Comparison of ENCODE assay signal across 8 mouse cellular contexts in genomic region chr6:83068706-83069487, GRCm38 (mm10). TPM values are rescaled to one million over a fixed set of nuclear protein-coding genes. Genes with fewer than 3 reads are reported as not detected.
DNase-seq lines count a peak whose midpoint lies in the region; ATAC-seq and TF ChIP-seq lines count a peak whose summit lies in the region.
"Had no signal": no experiment of that assay in that cellular context is flagged by ENCODE, and none has a peak within 500 bp of the region (broad histone marks: within the 10 kb centered on the region; RNA-seq: fewer than 3 reads in every experiment).

No protein-coding gene starts in this region.

- peak overlapping the region; percentile 31; the same call in 1 of the 2 replicates for H3K4me3 ChIP-seq in lung, postnatal 0 days (ENCODE audit: low read depth, low read length)
- 0 out of 2 replicates have a peak overlapping the region, but pooled peaks have one; percentile 9 for H3K4me3 ChIP-seq in forebrain, postnatal 0 days (ENCODE audit: low read depth, low read length)
- H3K4me3 ChIP-seq in liver, embryonic 12.5 days, result peak overlapping the region; percentile 32
- H3K4me3 ChIP-seq in stomach, postnatal 0 days (ENCODE audit: low read depth, low read length), result peak overlapping the region; percentile 28

- no peak for TF ChIP-seq EP300 in lung, postnatal 0 days (IDR thresholded peaks at IDR 0.05)
- TF ChIP-seq EP300 in stomach, postnatal 0 days (optimal IDR thresholded peaks at IDR 0.05), result no peak

- no peak overlapping the region for H3K27ac ChIP-seq in lung, postnatal 0 days (ENCODE audit: low read length)
- H3K27ac ChIP-seq in forebrain, postnatal 0 days (ENCODE audit: low read depth, low read length), result no peak overlapping the region
- H3K27ac ChIP-seq in liver, embryonic 12.5 days, result no peak overlapping the region
- no peak overlapping the region for H3K27ac ChIP-seq in stomach, postnatal 0 days (replicated peaks)

- ATAC-seq in lung, postnatal 0 days, result peak; percentile 41; the same call in 1 of the 2 replicates
- ATAC-seq in forebrain, postnatal 0 days, result no peak
- ATAC-seq in liver, embryonic 12.5 days, result no peak
- ATAC-seq in stomach, postnatal 0 days (ENCODE audit: low FRiP score, low TSS enrichment), result peak; percentile 24; the same call in 1 of the 2 replicates

- TF ChIP-seq CTCF in lung, postnatal 0 days (IDR thresholded peaks at IDR 0.05), result no peak
- TF ChIP-seq CTCF in forebrain, postnatal 0 days (IDR thresholded peaks at IDR 0.05; ENCODE audit: low read depth), result no peak
- 0 out of 2 replicates have a peak, but pooled peaks have one; percentile 25 for TF ChIP-seq CTCF in stomach, postnatal 0 days (IDR thresholded peaks at IDR 0.05; ENCODE audit: low read depth)

- H3K36me3 ChIP-seq in lung, postnatal 0 days (ENCODE audit: insufficient read depth, low read length), result no peaks in the 10 kb centered on the region
- no peaks in the 10 kb centered on the region for H3K36me3 ChIP-seq in forebrain, postnatal 0 days (ENCODE audit: insufficient read depth)
- H3K36me3 ChIP-seq in liver, embryonic 12.5 days, result no peaks in the 10 kb centered on the region
- no peaks in the 10 kb centered on the region for H3K36me3 ChIP-seq in stomach, postnatal 0 days (ENCODE audit: control insufficient read depth, insufficient read depth, low read length)

- no peak overlapping the region for H3K9ac ChIP-seq in lung, postnatal 0 days (replicated peaks; ENCODE audit: low read depth)
- H3K9ac ChIP-seq in forebrain, postnatal 0 days, result no peak overlapping the region
- H3K9ac ChIP-seq in liver, embryonic 12.5 days, result no peak overlapping the region; the same call in 1 of the 2 replicates
- no peak overlapping the region for H3K9ac ChIP-seq in stomach, postnatal 0 days (ENCODE audit: low read length)

- WGBS in lung, postnatal 0 days, result 1% methylated on average over 80 of the region's 81 CpGs
- 2% methylated on average over 81 of the region's 81 CpGs for WGBS in forebrain, postnatal 0 days
- 2% methylated on average over 81 of the region's 81 CpGs for WGBS in liver, embryonic 12.5 days (ENCODE audit: insufficient replicate concordance)
- WGBS in stomach, postnatal 0 days, result 1% methylated on average over 81 of the region's 81 CpGs

- H3K4me2 ChIP-seq in lung, postnatal 0 days (replicated peaks; ENCODE audit: low read depth, low read length), result peak overlapping the region; percentile 55
- H3K4me2 ChIP-seq in forebrain, postnatal 0 days (ENCODE audit: low read depth), result no peak overlapping the region
- peak overlapping the region; percentile 53 for H3K4me2 ChIP-seq in liver, embryonic 12.5 days
- peak overlapping the region; percentile 49 for H3K4me2 ChIP-seq in stomach, postnatal 0 days (replicated peaks; ENCODE audit: low read depth)

- peaks cover 3% of the 10 kb centered on the region; the same call in 1 of the 2 replicates for H3K4me1 ChIP-seq in lung, postnatal 0 days (ENCODE audit: insufficient read depth, low read depth, low read length)
- H3K4me1 ChIP-seq in forebrain, postnatal 0 days (ENCODE audit: insufficient read depth), result no peaks in the 10 kb centered on the region
- peaks cover 33% of the 10 kb centered on the region for H3K4me1 ChIP-seq in liver, embryonic 12.5 days
- H3K4me1 ChIP-seq in stomach, postnatal 0 days (replicated peaks; ENCODE audit: control insufficient read depth, insufficient read depth), result no peaks in the 10 kb centered on the region

- peaks cover 80% of the 10 kb centered on the region for H3K27me3 ChIP-seq in lung, postnatal 0 days (replicated peaks; ENCODE audit: insufficient read depth, low read length)
- peaks cover 60% of the 10 kb centered on the region for H3K27me3 ChIP-seq in forebrain, postnatal 0 days (ENCODE audit: insufficient read depth, low read length)
- H3K27me3 ChIP-seq in liver, embryonic 12.5 days (replicated peaks), result peaks cover 100% of the 10 kb centered on the region
- peaks cover 44% of the 10 kb centered on the region for H3K27me3 ChIP-seq in stomach, postnatal 0 days (ENCODE audit: control insufficient read depth, insufficient read depth, low read length)

- no peaks in the 10 kb centered on the region for H3K9me3 ChIP-seq in lung, postnatal 0 days (ENCODE audit: low read length)
- H3K9me3 ChIP-seq in forebrain, postnatal 0 days (ENCODE audit: low read length), result no peaks in the 10 kb centered on the region
- H3K9me3 ChIP-seq in liver, embryonic 12.5 days (replicated peaks), result no peaks in the 10 kb centered on the region
- no peaks in the 10 kb centered on the region for H3K9me3 ChIP-seq in stomach, postnatal 0 days (ENCODE audit: control insufficient read depth, low read length)

- peak; percentile 26 for DNase-seq in lung, postnatal 0 days (ENCODE audit: low spot score)
- DNase-seq in lung, adult 18-20 months, result no peak
- DNase-seq in forebrain, postnatal 0 days, result no peak
- DNase-seq in stomach, postnatal 0 days (ENCODE audit: low spot score), result peak; percentile 41
- DNase-seq in adrenal gland, adult 2 months, result no peak
- no peak for DNase-seq in testis, postnatal 10 days (ENCODE audit: low spot score)
- DNase-seq: adrenal gland, postnatal 10 days had no signal

RNA-seq across cellular contexts. Expression of gene Tlx2, which starts 1.2 kb away (rescaled TPM):
- polyA plus RNA-seq in lung, postnatal 0 days (2015; fragmentation: Nextera tagmentation; extraction: Ambion mirVana), result not detected in 2 replicates
- total RNA-seq in forebrain, postnatal 0 days (2014; rRNA removed), result not detected in 2 replicates
- not detected in 2 replicates for polyA plus RNA-seq in forebrain, postnatal 0 days (2015; fragmentation: Nextera tagmentation; extraction: Ambion mirVana)
- polyA plus RNA-seq in liver, embryonic 12.5 days (2016; fragmentation: Nextera tagmentation; extraction: Ambion mirVana), result 0.11 and 0.42 TPM in 2 replicates
- polyA plus RNA-seq in stomach, postnatal 0 days (2015; fragmentation: Nextera tagmentation; extraction: Ambion mirVana), result 2.4 TPM in 2 replicates
- total RNA-seq in adrenal gland, adult 2 months (2021), result 10 to 100 TPM in 1 of 2 experiments, 1 to 10 TPM in 1; 4.9 to 15.2 TPM
- polyA plus RNA-seq in adrenal gland, adult 2 months (2012; rRNA removed), result 48.7 and 64.4 TPM in 2 replicates

RNA-seq across cellular contexts. Expression of gene Pcgf1, which starts 8.8 kb away (rescaled TPM):
- 24.3 and 26.0 TPM in 2 replicates for polyA plus RNA-seq in lung, postnatal 0 days (2015; fragmentation: Nextera tagmentation; extraction: Ambion mirVana)
- total RNA-seq in forebrain, postnatal 0 days (2014; rRNA removed), result 16.1 and 18.8 TPM in 2 replicates
- polyA plus RNA-seq in forebrain, postnatal 0 days (2015; fragmentation: Nextera tagmentation; extraction: Ambion mirVana), result 30.7 and 30.8 TPM in 2 replicates
- 20.8 and 23.3 TPM in 2 replicates for polyA plus RNA-seq in liver, embryonic 12.5 days (2016; fragmentation: Nextera tagmentation; extraction: Ambion mirVana)
- polyA plus RNA-seq in stomach, postnatal 0 days (2015; fragmentation: Nextera tagmentation; extraction: Ambion mirVana), result 13.1 and 14.0 TPM in 2 replicates
- total RNA-seq in adrenal gland, adult 2 months (2021), result 10 to 100 TPM; 35.1 to 48.9 TPM
- 28.6 and 31.6 TPM in 2 replicates for polyA plus RNA-seq in adrenal gland, adult 2 months (2012; rRNA removed)

RNA-seq across cellular contexts. Expression of gene Dqx1, which starts 11.3 kb away (rescaled TPM):
- 1.9 and 2.4 TPM in 2 replicates for polyA plus RNA-seq in lung, postnatal 0 days (2015; fragmentation: Nextera tagmentation; extraction: Ambion mirVana)
- total RNA-seq in forebrain, postnatal 0 days (2014; rRNA removed), result 0.05 TPM in 1 of 2 replicates, not detected in the other
- 0.11 and 0.13 TPM in 2 replicates for polyA plus RNA-seq in forebrain, postnatal 0 days (2015; fragmentation: Nextera tagmentation; extraction: Ambion mirVana)
- 5.0 and 5.4 TPM in 2 replicates for polyA plus RNA-seq in liver, embryonic 12.5 days (2016; fragmentation: Nextera tagmentation; extraction: Ambion mirVana)
- polyA plus RNA-seq in stomach, postnatal 0 days (2015; fragmentation: Nextera tagmentation; extraction: Ambion mirVana), result 5.4 and 5.8 TPM in 2 replicates
- total RNA-seq in adrenal gland, adult 2 months (2021), result 1 to 10 TPM; 2.1 to 2.5 TPM
- polyA plus RNA-seq in adrenal gland, adult 2 months (2012; rRNA removed), result 2.6 and 2.7 TPM in 2 replicates

RNA-seq across cellular contexts. Expression of gene Htra2, which starts 13.8 kb away (rescaled TPM):
- polyA plus RNA-seq in lung, postnatal 0 days (2015; fragmentation: Nextera tagmentation; extraction: Ambion mirVana), result 50.5 and 55.5 TPM in 2 replicates
- 46.1 and 47.0 TPM in 2 replicates for total RNA-seq in forebrain, postnatal 0 days (2014; rRNA removed)
- polyA plus RNA-seq in forebrain, postnatal 0 days (2015; fragmentation: Nextera tagmentation; extraction: Ambion mirVana), result 75.1 and 81.0 TPM in 2 replicates
- polyA plus RNA-seq in liver, embryonic 12.5 days (2016; fragmentation: Nextera tagmentation; extraction: Ambion mirVana), result 147 and 154 TPM in 2 replicates
- 31.3 and 35.7 TPM in 2 replicates for polyA plus RNA-seq in stomach, postnatal 0 days (2015; fragmentation: Nextera tagmentation; extraction: Ambion mirVana)
- total RNA-seq in adrenal gland, adult 2 months (2021), result 10 to 100 TPM; 42.6 to 63.6 TPM
- polyA plus RNA-seq in adrenal gland, adult 2 months (2012; rRNA removed), result 74.2 and 89.8 TPM in 2 replicates

RNA-seq across cellular contexts. Expression of gene Aup1, which starts 14.6 kb away (rescaled TPM):
- polyA plus RNA-seq in lung, postnatal 0 days (2015; fragmentation: Nextera tagmentation; extraction: Ambion mirVana), result 201 and 205 TPM in 2 replicates
- total RNA-seq in forebrain, postnatal 0 days (2014; rRNA removed), result 85.9 and 146 TPM in 2 replicates
- polyA plus RNA-seq in forebrain, postnatal 0 days (2015; fragmentation: Nextera tagmentation; extraction: Ambion mirVana), result 126 and 129 TPM in 2 replicates
- 215 and 233 TPM in 2 replicates for polyA plus RNA-seq in liver, embryonic 12.5 days (2016; fragmentation: Nextera tagmentation; extraction: Ambion mirVana)
- 135 and 150 TPM in 2 replicates for polyA plus RNA-seq in stomach, postnatal 0 days (2015; fragmentation: Nextera tagmentation; extraction: Ambion mirVana)
- 100 to 1,000 TPM; 174 to 228 TPM for total RNA-seq in adrenal gland, adult 2 months (2021)
- polyA plus RNA-seq in adrenal gland, adult 2 months (2012; rRNA removed), result 1,190 and 1,486 TPM in 2 replicates

Comparison
In these comparisons a context has a peak if more than half of its experiments do, and no peak if none do; other contexts are left out.
1. DNase-seq: peak in lung, postnatal 0 days (single experiment) and stomach, postnatal 0 days (single experiment); none in lung, adult 18-20 months (0 of 2), forebrain, postnatal 0 days (single experiment), adrenal gland, adult 2 months (single experiment) and testis, postnatal 10 days (single experiment).
2. ATAC-seq: peak in lung, postnatal 0 days (single experiment) and stomach, postnatal 0 days (single experiment); none in forebrain, postnatal 0 days (single experiment) and liver, embryonic 12.5 days (single experiment).
3. RNA of gene Tlx2, which starts 1.2 kb away (polyA plus RNA-seq): 48.7 to 64.4 TPM in adrenal gland, adult 2 months; 2.4 TPM in stomach, postnatal 0 days, 0.11 to 0.42 TPM in liver, embryonic 12.5 days, not detected in lung, postnatal 0 days and not detected in forebrain, postnatal 0 days; every median in the first group is over 10 times any median in the second.
4. Peak in every context shown above with its lines, with median percentiles within 50 percentile points of each other: H3K4me3 ChIP-seq.